Mouse (Mus musculus) CH12.LX (cell line): Measurements from ENCODE around the gene Cplx2. TPM values are rescaled to one million over a fixed set of nuclear protein-coding genes. Genes with fewer than 3 reads are reported as not detected.

Experiments used
- DNase-seq: peaks from one replicate; pipeline ENCODE4 v3.0.0-alpha.2; 2013; ENCODE audit errors: extremely low read depth
- H3K27ac ChIP-seq: 2 replicates; pipeline ENCODE4 v1.5.1; 2012; ENCODE audit warnings: low read depth, mild to moderate bottlenecking, control low read depth, moderate library complexity; ENCODE audit not compliant: insufficient read depth
- H3K27me3 ChIP-seq: replicated peaks from 2 replicates; pipeline ENCODE3; 2012; ENCODE audit warnings: inconsistent platforms
- H3K36me3 ChIP-seq, 2 experiments: replicated peaks in 1 of 2; 2 replicates each; pipeline versions ENCODE3 to v1.6.1; 2012; ENCODE audit warnings: inconsistent platforms in 1 of 2, low read length in 1 of 2, mild to moderate bottlenecking in 1 of 2, mixed read lengths in 1 of 2, moderate library complexity in 1 of 2; ENCODE audit not compliant: control insufficient read depth in 1 of 2, insufficient read depth in 1 of 2
- H3K4me1 ChIP-seq, 2 experiments: 2 replicates each; pipeline ENCODE4 v1.6.1; 2012; ENCODE audit warnings: inconsistent platforms in 1 of 2, moderate library complexity in 1 of 2; ENCODE audit not compliant: insufficient read depth in 2 of 2, control insufficient read depth in 1 of 2
- H3K4me2 ChIP-seq: 2 replicates; pipeline ENCODE4 v1.6.1; 2012; ENCODE audit warnings: low read depth, mild to moderate bottlenecking, control low read depth; ENCODE audit not compliant: poor library complexity, insufficient read depth, severe bottlenecking
- H3K4me3 ChIP-seq, 3 experiments: fragments of 150-350 bp in 1 of 3; sonication (generic) in 1 of 3; replicated peaks in 1 of 3; 2 replicates each; pipeline versions ENCODE3 to v1.5.1; 2011 to 2012; ENCODE audit warnings: low read depth in 2 of 3, low read length in 2 of 3, mild to moderate bottlenecking in 2 of 3, moderate library complexity in 2 of 3, control low read depth in 1 of 3, improper control_type of control experiment in 1 of 3, inconsistent platforms in 1 of 3, mixed read lengths in 1 of 3; ENCODE audit not compliant: poor library complexity in 1 of 3
- H3K79me2 ChIP-seq: replicated peaks from 2 replicates; pipeline ENCODE4 v1.6.1; 2012; ENCODE audit warnings: mild to moderate bottlenecking, moderate library complexity; ENCODE audit not compliant: control insufficient read depth, poor library complexity, insufficient read depth, severe bottlenecking; ENCODE audit errors: extremely low read depth
- H3K9ac ChIP-seq: 2 replicates; pipeline ENCODE4 v1.6.1; 2012; ENCODE audit warnings: low read depth, mild to moderate bottlenecking, control low read depth, moderate library complexity; ENCODE audit not compliant: insufficient read depth
- H3K9me3 ChIP-seq: replicated peaks from 2 replicates; pipeline ENCODE3; 2012; ENCODE audit warnings: low read length, inconsistent platforms, mixed read lengths
- BHLHE40 ChIP-seq: IDR thresholded peaks from 2 replicates; pipeline ENCODE4 v1.6.1; 2011; ENCODE audit warnings: mild to moderate bottlenecking, low read depth, low read length, improper control_type of control experiment
- CTCF ChIP-seq, 2 experiments: IDR thresholded peaks in 1 of 2; conservative IDR thresholded peaks in 1 of 2; 2 replicates each; pipeline ENCODE4 v1.5.1; 2011 to 2012; ENCODE audit warnings: low read depth in 2 of 2, low read length in 2 of 2, improper control_type of control experiment in 1 of 2, inconsistent platforms in 1 of 2, mild to moderate bottlenecking in 1 of 2, moderate library complexity in 1 of 2
- E2F4 ChIP-seq: IDR thresholded peaks from 2 replicates; pipeline ENCODE4 v1.6.1; 2011; ENCODE audit warnings: low read depth, low read length, improper control_type of control experiment; ENCODE audit not compliant: insufficient replicate concordance
- ELF1 ChIP-seq: IDR thresholded peaks from 2 replicates; pipeline ENCODE4 v1.6.1; 2014; ENCODE audit warnings: low read depth, mild to moderate bottlenecking, inconsistent platforms, low read length, improper control_type of control experiment
- ETS1 ChIP-seq: conservative IDR thresholded peaks from 2 replicates; pipeline ENCODE4 v1.6.1; 2012; ENCODE audit warnings: low read depth, mild to moderate bottlenecking, inconsistent platforms, low read length, improper control_type of control experiment, moderate library complexity
- JUN ChIP-seq: IDR thresholded peaks from 2 replicates; pipeline ENCODE4 v1.6.1; 2011; ENCODE audit warnings: low read depth, mild to moderate bottlenecking, low read length, improper control_type of control experiment, moderate library complexity; ENCODE audit not compliant: insufficient read depth
- JUND ChIP-seq: conservative IDR thresholded peaks from 2 replicates; pipeline ENCODE4 v1.6.1; 2011; ENCODE audit warnings: low read depth, low read length, improper control_type of control experiment
- KAT2A ChIP-seq: IDR thresholded peaks from 2 replicates; pipeline ENCODE4 v1.6.1; 2012; ENCODE audit warnings: low read length, improper control_type of control experiment, inconsistent platforms; ENCODE audit not compliant: insufficient replicate concordance
- MAFK ChIP-seq: IDR thresholded peaks from 2 replicates; pipeline ENCODE4 v1.6.1; 2011; ENCODE audit warnings: low read length, improper control_type of control experiment; ENCODE audit not compliant: insufficient replicate concordance
- MAX ChIP-seq: IDR thresholded peaks from 2 replicates; pipeline ENCODE4 v1.6.1; 2011; ENCODE audit warnings: low read length, improper control_type of control experiment
- MXI1 ChIP-seq: IDR thresholded peaks from 2 replicates; pipeline ENCODE4 v1.6.1; 2011; ENCODE audit warnings: mild to moderate bottlenecking, low read depth, low read length, improper control_type of control experiment
- POLR2AphosphoS2 ChIP-seq: IDR thresholded peaks from 2 replicates; pipeline ENCODE4 v1.6.1; 2011; ENCODE audit warnings: low read depth, low read length, improper control_type of control experiment
- SIN3A ChIP-seq: IDR thresholded peaks from 2 replicates; pipeline ENCODE4 v1.6.1; 2012; ENCODE audit warnings: low read length, improper control_type of control experiment, inconsistent platforms
- SMC3 ChIP-seq: IDR thresholded peaks from 2 replicates; pipeline ENCODE4 v1.6.1; 2011; ENCODE audit warnings: low read depth, low read length, improper control_type of control experiment
- UBTF ChIP-seq: IDR thresholded peaks from 2 replicates; pipeline ENCODE4 v1.6.1; 2012; ENCODE audit warnings: low read depth, mild to moderate bottlenecking, inconsistent platforms, low read length, improper control_type of control experiment, moderate library complexity
- USF2 ChIP-seq: conservative IDR thresholded peaks from 2 replicates; pipeline ENCODE4 v1.6.1; 2011; ENCODE audit warnings: low read depth, low read length, improper control_type of control experiment
- ZKSCAN1 ChIP-seq: IDR thresholded peaks from 2 replicates; pipeline ENCODE4 v1.6.1; 2012; ENCODE audit warnings: low read depth, inconsistent platforms, low read length, improper control_type of control experiment, borderline replicate concordance
- dilution Hi-C: fragments of 300-500 bp; cut with MboI; formaldehyde crosslinking; loops from 2 replicates; pipeline ENCODE4 v1.14.3; 2020; ENCODE audit warnings: low sequenced_read_pairs; ENCODE audit not compliant: extremely low pct_unique_long_range_greater_than_20kb, extremely low pct_ligation_motif_present
- in situ Hi-C: fragments of 300-500 bp; cut with MboI; formaldehyde crosslinking; loops from 3 replicates; pipeline ENCODE4 v1.14.3; 2019; ENCODE audit warnings: low sequenced_read_pairs, low pct_ligation_motif_present, low pct_unique_long_range_greater_than_20kb, mixed read lengths
- polyA plus RNA-seq: library from polyadenylated mRNA; unstranded; fragments of >175 nt; gene quantifications from 2 replicates; pipeline ENCODE4 v1.2.1, GENCODE M21; 2012; ENCODE audit warnings: low read depth; ENCODE audit not compliant: insufficient read length
- total RNA-seq, 2 experiments: library from RNA; depleted of rRNA; stranded (reverse); fragments of 300-350 nt in 1 of 2; fragments of >200 nt in 1 of 2; gene quantifications; 2 replicates each; pipeline ENCODE4 v1.2.3; 2012 to 2014

The Cplx2 gene
- total and polyA plus RNA-seq, 3 experiments = 0.05 to 0.21 (median 0.19) TPM

- H3K36me3 ChIP-seq = no peaks in the 10 kb centered on the region
- no peaks in the 10 kb centered on the region for H3K79me2 ChIP-seq
- H3K9me3 ChIP-seq = no peaks in the 10 kb centered on the region
- DNase-seq = no peak
- no peak overlapping the region for H3K9ac ChIP-seq
- peaks cover 36% of the 10 kb centered on the region for H3K27me3 ChIP-seq
- peaks cover 5 to 29% of the 10 kb centered on the region in 2 experiments; a peak in 3 of 4 replicates for H3K4me1 ChIP-seq
- no peak for TF ChIP-seq E2F4
- no peak for TF ChIP-seq CTCF (conservative IDR thresholded peaks at IDR 0.05 in 1 of 2, IDR thresholded peaks at IDR 0.05 in 1 of 2; ENCODE audit: low read depth in 2 of 2, low read length in 2 of 2)
- no peak for TF ChIP-seq MAFK
- no peak for TF ChIP-seq MAX
- no peak for TF ChIP-seq ELF1
- TF ChIP-seq BHLHE40 = no peak
- TF ChIP-seq ZKSCAN1 = no peak
- no peak for TF ChIP-seq ETS1
- no peak for TF ChIP-seq USF2
- TF ChIP-seq MXI1 = no peak
- TF ChIP-seq SMC3 = no peak
- no peak for TF ChIP-seq KAT2A
- no peak for TF ChIP-seq UBTF
- no peak for TF ChIP-seq JUN
- no peak overlapping the region for H3K4me3 ChIP-seq
- dilution Hi-C loops = no loop called here
- in situ Hi-C loops = no loop called here
- no peak overlapping the region for H3K4me2 ChIP-seq
- H3K27ac ChIP-seq = no peak overlapping the region
These were observed 12.0 kb upstream of the Cplx2 start for GRCm38 (mm10) chr13:54359181-54359580.

DNA sequence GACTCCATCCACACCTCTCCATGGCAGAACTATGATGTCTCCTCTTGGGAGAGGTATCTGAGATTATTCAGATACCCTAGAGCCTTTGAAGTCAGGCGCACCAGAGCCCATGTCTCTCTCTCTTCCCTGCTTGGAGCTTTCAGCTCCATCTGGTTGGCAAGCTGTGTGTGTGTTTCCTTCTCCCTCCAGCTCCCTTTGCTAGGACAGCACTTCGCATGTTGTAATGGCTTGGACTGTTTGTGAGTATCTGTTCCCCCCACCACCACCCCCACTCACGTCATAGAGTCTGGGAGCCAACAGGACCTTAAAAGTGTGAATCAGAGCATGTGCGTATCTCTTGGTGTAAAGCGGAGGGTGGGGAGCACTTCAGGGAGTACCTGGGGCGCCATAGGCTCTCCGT is 6.5 kb upstream of the Cplx2 start:
- no peaks in the 10 kb centered on the region for H3K36me3 ChIP-seq
- peaks cover 73% of the 10 kb centered on the region for H3K27me3 ChIP-seq
- H3K9ac ChIP-seq = no peak overlapping the region
- H3K4me1 ChIP-seq = peaks cover 5 to 22% of the 10 kb centered on the region in 2 experiments; a peak in 3 of 4 replicates
- no peak for DNase-seq
- dilution Hi-C loops (no loop called here), in situ Hi-C loops (no loop called here)
- H3K9me3 ChIP-seq = no peaks in the 10 kb centered on the region
- no peak overlapping the region for H3K4me3 ChIP-seq
- no peak overlapping the region for H3K4me2 ChIP-seq
- H3K27ac ChIP-seq = no peak overlapping the region
- no peaks in the 10 kb centered on the region for H3K79me2 ChIP-seq
- TF ChIP-seq JUN = no peak
- no peak for TF ChIP-seq MAX
- no peak for TF ChIP-seq POLR2AphosphoS2
- TF ChIP-seq ETS1 = no peak
- no peak for TF ChIP-seq JUND
- no peak for TF ChIP-seq SIN3A
